Mouse (Mus musculus) liver, embryonic 14.5 days (tissue): ENCODE results near the gene D330045A20Rik.
"Not testable (repeated sequence)": the region's sequence is repeated elsewhere in the genome, so short reads cannot be mapped to it uniquely, and the experiment has no call there.

Experiments used
- CTCF ChIP-seq: IDR thresholded peaks from 2 replicates; pipeline ENCODE4 v1.5.1; 2016; ENCODE audit warnings: antibody characterized with exemption, low read depth, control low read depth
- EP300 ChIP-seq: IDR thresholded peaks from 2 replicates; pipeline ENCODE4 v1.6.1; 2016; ENCODE audit warnings: antibody characterized with exemption, low read depth

DNA sequence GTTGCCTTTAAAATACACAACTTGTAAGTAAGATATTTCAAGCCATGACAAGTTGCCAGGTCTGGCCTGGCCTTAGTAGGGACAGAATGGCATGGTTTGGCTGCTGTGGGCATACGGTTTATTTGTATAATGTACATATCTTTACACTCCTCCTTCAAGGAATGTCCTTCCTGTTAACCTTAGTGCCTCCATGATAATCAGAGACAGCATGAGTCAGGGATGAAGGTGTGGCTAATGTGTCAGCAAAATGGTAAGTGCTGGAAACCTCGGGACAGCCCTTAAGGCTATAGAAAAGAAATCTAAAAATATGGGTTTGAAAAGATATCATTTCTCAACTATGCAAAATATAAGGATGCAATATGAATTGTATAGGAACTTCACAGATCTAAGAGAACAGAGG lies 106.5 kb downstream of the D330045A20Rik start:
- not testable (repeated sequence) for TF ChIP-seq CTCF, EP300
